Mouse (Mus musculus) MEL-GATA-1-ER (cell line): ENCODE measurements around the gene Nexn.

Experiments used
- DNase-seq: peaks from one replicate; pipeline ENCODE4 v3.0.0-alpha.2; 2012; ENCODE audit warnings: low read depth; ENCODE audit errors: extremely low read depth

Nexn gene

GRCm38 (mm10) chr3:152235805-152236204, 30.3 kb downstream of the Nexn start:
- DNase-seq: no peak

DNA sequence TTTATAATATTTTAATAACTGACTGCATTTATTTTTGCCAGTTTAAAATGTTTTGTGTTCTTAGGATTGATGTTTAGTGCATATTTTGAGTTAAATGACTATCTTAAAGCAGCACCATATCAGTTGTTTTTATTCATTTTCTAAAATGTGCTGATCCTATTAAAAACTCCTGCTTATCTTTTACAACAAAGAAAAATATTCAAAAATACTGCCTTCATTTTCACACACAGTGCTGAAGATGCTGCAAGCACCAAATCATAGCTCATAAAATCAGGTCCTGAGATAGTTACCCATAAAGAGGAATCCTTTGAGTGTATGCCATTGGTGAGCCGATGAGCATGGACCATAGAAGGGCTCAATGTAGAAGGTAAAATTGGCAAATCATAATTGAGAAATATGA, 30.9 kb downstream of the Nexn start:
- no peak for DNase-seq

- DNase-seq: no peak
Observed at GRCm38 (mm10) chr3:152231333-152232100, 34.6 kb downstream of the Nexn start.

GRCm38 (mm10) chr3:152229271-152229670, 36.9 kb downstream of the Nexn start:
- DNase-seq: no peak

DNA sequence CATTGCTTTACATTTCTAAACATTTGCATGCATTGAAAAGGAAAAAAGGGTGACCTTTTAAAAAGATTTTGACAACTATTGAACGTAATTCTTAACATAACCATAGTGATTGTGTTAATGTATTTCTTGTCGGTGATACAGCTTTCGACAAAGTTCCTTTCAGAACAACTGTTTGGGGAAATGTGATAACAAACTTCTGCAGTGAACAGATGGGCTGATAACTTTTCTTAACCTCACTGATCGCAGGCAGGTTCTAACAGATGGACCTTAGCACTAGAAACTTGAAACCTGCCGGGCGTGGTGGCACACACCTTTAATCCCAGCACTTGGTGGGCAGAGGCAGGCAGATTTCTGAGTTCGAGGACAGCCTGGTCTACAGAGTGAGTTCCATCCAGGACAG, 37.3 kb downstream of the Nexn start:
- DNase-seq: no peak

- no peak for DNase-seq
Observed at GRCm38 (mm10) chr3:152225906-152226305, 40.2 kb downstream of the Nexn start.

DNA sequence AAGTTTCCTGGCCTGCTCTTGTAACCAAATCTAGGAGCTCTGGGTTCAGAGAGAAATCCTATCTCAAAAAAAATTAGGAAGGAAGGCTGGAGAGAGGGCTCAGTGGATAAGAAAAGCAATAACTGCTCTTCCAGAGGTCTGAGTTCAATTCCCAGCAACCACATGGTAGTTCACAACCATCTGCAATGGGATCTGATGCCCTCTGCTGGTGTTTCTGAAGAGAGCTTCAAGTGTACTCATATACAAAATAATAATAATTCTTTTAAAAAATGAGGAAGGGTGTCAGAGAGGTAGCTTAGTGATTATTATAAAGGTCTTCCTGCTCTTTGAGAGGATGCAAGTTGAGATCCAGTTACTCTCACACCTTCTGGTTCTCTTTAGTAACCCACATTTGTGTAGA, 41.2 kb downstream of the Nexn start:
- no peak for DNase-seq

GRCm38 (mm10) chr3:152213416-152213815, 52.7 kb downstream of the Nexn start:
- peak; percentile 56 for DNase-seq

DNA sequence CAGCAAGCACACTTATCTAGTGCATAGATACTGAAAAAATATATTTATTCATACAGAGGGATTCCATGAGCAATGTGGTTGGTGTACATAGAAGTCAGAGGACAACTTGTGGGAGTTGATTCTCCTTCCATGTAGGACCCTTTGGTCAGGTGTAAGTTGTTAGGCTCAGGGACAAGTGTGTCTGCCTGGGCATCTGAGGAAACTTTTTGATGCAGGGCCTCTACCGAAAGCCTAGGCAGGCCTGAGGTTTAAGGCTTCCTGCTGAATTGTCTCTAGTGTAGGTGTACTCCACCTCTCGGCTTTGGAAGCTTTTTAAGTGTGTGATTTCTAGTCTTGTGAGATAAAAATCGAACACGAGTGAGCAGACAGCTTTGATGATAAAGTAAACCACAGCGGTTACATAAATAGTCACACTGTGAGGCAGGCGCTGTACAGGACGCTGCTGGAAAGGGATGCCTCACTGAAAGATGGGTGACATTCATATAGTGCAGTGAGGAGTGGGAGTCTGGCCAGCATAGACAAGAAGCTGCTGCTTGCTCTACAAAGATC, 54.3 kb downstream of the Nexn start:
- peak; percentile 26 for DNase-seq

- DNase-seq: peak; percentile 30
Observed at GRCm38 (mm10) chr3:152210728-152211391, 55.3 kb downstream of the Nexn start.

GRCm38 (mm10) chr3:152209967-152210634, 56.0 kb downstream of the Nexn start, which contains the start of the genes Dnajb4 and Fubp1:
TSS of gene Dnajb4 (minus strand) at chr3:152210302.
TSS of gene Fubp1 (plus strand) at chr3:152210422.
- peak; percentile 96 for DNase-seq

DNA sequence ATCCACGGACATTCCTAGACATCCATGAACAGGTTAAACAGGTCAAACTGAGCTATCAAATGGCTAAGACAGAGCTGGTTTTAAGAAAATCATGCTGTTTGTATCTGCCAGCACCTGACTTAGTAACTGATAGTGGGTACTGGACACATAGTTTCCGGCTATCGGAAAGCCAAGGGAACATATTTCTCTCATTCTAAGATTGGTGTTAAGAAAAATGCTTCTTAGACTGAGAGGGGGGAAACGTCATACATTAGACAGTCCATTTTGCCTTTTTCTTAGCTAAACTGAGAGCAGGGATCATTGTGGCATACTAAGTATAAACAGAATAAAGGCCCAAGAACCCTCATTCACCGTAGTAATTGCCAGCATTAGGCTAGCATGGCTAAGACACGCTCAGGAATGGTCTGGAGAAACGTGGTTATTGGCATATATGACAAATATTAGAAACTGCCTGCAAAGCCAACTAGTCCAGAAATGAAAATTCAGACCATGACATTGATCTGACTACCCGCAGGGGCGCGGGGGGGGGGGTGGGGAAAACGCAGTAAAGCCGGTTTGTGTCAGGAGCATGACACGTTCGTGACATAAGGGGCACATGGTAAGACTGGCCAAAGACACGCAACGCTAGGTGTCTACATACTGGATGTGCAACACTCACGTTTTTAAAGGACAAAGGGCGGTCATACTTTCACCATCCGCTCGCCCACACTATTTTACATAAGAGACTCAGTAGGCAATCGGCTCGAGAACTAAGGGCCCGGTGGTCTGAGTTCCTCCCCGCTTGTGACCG, 56.8 kb downstream of the Nexn start:
- DNase-seq: peak; percentile 57

- no peak for DNase-seq
Observed at GRCm38 (mm10) chr3:152208096-152208885, 57.9 kb downstream of the Nexn start.

DNA sequence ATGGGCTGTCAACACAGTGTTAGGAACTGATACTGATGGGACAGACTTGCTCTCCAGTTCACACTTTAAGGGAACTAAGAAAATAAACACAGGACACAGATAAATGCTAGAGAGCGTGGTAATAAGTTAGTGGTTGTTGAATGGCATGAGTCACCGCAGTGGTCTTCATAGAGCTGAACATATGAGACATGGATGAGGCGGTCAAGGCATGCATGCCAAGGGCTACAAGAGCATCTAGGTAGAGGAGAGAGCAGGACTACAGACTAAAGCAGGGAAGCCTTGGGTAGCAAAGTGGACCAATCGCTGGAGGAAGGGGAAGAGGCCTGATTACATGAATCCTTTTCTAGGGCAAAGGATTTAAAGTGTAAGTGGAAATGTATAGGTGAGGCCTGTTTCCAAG, 59.0 kb downstream of the Nexn start:
- DNase-seq: no peak

- no peak for DNase-seq
Observed at GRCm38 (mm10) chr3:152204577-152204976, 61.6 kb downstream of the Nexn start.

- no peak for DNase-seq
Observed at GRCm38 (mm10) chr3:152203996-152204395, 62.2 kb downstream of the Nexn start.

DNA sequence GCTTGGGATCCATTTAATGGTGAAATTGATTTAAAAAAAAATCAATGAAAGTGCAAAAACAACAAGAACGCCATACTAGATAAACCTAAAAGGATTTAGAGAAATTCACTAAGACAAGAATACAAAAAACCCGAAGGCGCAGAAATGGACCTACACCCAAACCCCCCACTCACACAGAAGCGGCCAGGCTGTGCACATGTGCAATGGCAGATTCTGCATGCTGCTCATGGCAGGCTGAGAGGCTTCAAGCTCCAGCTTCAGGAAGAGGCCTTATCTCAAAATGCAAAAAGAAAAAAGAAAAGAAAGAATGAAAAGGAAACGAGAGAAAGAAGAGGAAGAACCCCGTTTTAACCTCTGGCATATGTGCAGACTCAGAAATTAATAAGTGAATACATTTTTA, 62.7 kb downstream of the Nexn start:
- DNase-seq: no peak

DNA sequence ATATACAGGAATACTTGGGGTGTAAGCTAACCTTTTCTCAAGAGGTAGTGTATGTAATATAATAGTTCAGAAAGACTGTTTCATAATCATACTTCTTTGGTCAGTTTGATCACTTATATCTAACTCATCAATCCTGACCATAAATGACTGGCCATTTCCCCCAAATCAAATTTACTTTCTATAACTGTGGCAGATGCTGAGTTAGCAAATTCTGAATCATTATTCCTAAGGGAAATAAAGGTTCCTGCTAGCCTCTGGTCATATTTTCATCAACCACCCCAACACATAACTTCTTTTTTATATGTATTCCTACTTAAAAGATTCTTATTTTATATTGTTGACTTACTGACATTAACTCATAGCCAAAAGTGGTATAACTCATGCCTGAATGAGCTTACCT, 63.2 kb downstream of the Nexn start:
- DNase-seq: no peak

DNA sequence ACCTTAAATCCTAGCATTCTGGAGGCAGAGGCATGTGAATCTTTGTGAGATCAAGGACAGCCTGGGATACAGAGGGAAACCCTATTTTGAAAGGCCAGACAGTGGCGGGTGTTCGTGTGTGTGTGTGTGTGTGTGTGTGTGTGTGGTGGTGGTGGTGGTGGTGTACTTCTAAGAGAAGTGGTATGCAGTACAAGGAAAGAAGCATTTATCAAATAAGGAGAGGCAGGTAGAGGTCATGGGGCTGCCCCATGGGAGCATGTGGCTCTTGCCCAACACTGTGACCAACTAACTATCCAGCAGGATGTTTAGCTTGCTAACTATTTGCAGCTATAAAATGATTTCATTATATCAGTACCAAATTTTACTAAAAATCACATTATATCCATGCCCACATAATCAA, 64.5 kb downstream of the Nexn start:
- DNase-seq: no peak

DNA sequence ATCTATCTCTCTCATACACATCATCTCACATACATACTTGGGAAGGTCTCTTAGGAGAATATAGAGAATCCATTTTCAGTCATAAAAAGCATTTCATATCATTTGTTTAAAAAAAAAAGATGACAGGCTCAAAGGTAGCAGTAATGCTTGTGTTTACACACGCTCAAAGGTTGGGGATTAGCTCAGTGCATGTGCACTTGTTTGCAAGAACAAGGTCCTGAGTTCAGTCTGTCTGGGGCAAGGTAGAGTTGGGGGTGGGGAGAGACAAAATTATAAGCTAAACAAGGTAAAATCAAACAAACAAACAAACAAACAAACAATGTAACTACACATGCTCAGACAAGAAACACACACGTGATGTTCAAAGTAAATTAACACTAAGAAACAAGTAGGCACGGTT, 65.0 kb downstream of the Nexn start:
- no peak for DNase-seq
